Comparison of ENCODE assay signal across 23 mouse cellular contexts in the genomic region with DNA sequence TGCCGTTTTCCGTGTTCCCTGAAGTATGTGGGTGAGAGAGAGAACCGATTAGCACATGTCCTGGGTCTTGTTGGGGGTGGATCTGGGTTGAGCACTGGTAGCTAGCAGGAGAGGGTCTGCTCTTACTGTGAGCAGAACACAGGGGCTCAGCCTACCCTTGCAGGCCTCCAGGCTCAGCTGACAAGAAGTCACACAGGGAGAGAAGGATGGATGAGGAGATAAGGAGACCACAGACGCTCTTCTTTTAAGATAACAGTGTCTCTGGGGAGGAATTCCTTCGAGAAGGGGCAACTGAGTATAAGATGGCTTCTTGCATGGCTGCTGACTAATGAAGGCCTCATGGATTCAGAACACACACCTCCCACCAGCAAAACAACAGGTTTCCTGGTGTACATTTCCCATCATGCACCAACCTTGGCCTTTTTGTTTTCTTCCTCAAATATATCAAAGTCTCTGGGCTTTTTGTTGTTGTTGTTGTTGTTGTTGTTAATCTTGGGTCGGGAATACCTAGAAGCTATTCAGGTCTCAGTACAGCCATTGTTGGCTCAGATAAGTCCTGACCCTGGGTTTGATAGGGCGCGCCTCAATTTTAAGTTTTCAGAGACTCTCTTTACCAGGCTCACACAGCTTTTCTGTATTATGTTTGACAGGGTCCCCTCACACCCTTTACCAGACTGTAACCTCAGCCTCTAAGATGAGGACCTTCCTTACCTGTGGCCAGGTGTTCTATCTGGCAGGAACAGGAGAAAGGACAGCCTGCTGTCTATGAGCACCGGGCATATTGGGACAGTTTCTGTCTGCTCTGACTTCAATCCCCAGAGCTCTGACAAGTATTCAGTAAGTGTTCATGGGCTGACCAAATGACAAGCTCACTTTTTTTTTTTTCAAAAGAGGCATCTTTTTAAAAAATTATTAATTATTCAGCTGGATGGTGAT. TPM values are rescaled to one million over a fixed set of nuclear protein-coding genes. Genes with fewer than 3 reads are reported as not detected.
A peak's percentile ranks its signal among the peaks of the same experiment; 100 is the strongest.
DNase-seq lines count a peak whose midpoint lies in the region; ATAC-seq lines count a peak whose summit lies in the region.
"Had no signal": no experiment of that assay in that cellular context is flagged by ENCODE, and none has a peak within 500 bp of the region (broad histone marks: within the 10 kb centered on the region; RNA-seq: fewer than 3 reads in every experiment).

No protein-coding gene starts in this region.

- no peaks in the 10 kb centered on the region for H3K4me1 ChIP-seq in kidney, embryonic 14.5 days (ENCODE audit: control insufficient read depth, insufficient read depth, low read length)
- H3K4me1 ChIP-seq: neural tube, embryonic 12.5 days had no signal

- WGBS in kidney, embryonic 14.5 days: 79% methylated on average over 9 of the region's 9 CpGs

- no peaks in the 10 kb centered on the region for H3K9me3 ChIP-seq in kidney, embryonic 14.5 days (ENCODE audit: control insufficient read depth, low read length)
- H3K9me3 ChIP-seq: midbrain, embryonic 10.5 days; neural tube, embryonic 12.5 days had no signal

- no peak overlapping the region for H3K4me3 ChIP-seq in kidney, embryonic 14.5 days (ENCODE audit: low read length)
- H3K4me3 ChIP-seq: midbrain, embryonic 10.5 days; neural tube, embryonic 12.5 days had no signal

- no peaks in the 10 kb centered on the region for H3K36me3 ChIP-seq in kidney, embryonic 14.5 days (ENCODE audit: control insufficient read depth, insufficient read depth, low read length)
- H3K36me3 ChIP-seq: midbrain, embryonic 10.5 days; neural tube, embryonic 12.5 days had no signal

- no peak overlapping the region for H3K27ac ChIP-seq in kidney, embryonic 14.5 days (ENCODE audit: low read depth, low read length)
- H3K27ac ChIP-seq: midbrain, embryonic 10.5 days; neural tube, embryonic 12.5 days had no signal

- H3K9ac ChIP-seq in kidney, embryonic 14.5 days (ENCODE audit: low read depth, low read length): no peak overlapping the region
- H3K9ac ChIP-seq: neural tube, embryonic 12.5 days had no signal

- H3K27me3 ChIP-seq in kidney, embryonic 14.5 days (ENCODE audit: control insufficient read depth, insufficient read depth, low read length): no peaks in the 10 kb centered on the region
- H3K27me3 ChIP-seq: neural tube, embryonic 12.5 days had no signal

- no peak overlapping the region for H3K4me2 ChIP-seq in kidney, embryonic 14.5 days (replicated peaks; ENCODE audit: low read depth, low read length)
- H3K4me2 ChIP-seq: neural tube, embryonic 12.5 days had no signal

- peak; percentile 53 for ATAC-seq in megakaryocyte progenitor cell, adult 5-6 weeks (replicated peaks; ENCODE audit: poor library complexity)
- ATAC-seq in kidney, embryonic 14.5 days (ENCODE audit: low FRiP score, low TSS enrichment): no peak
- ATAC-seq: lung, postnatal 0 days had no signal

- peak; percentile 81 for DNase-seq in heart, adult 11 months
- no peak for DNase-seq in heart, adult 9 months (ENCODE audit: low spot score in 2 of 2)
- peak; percentile 36 for DNase-seq in MN1 (ENCODE audit: low spot score)
- DNase-seq in liver: peak; percentile 71
- DNase-seq in lung, postnatal 25 days (ENCODE audit: low spot score): no peak
- no peak for DNase-seq in cerebellum, adult 18-20 months
- DNase-seq: adrenal gland, postnatal 10 days; cerebellum, postnatal 14 days; gastrocnemius, postnatal 10 days; heart, postnatal 4 days; kidney, adult 2 months; kidney, postnatal 36 days; spleen, adult 18-20 months had no signal

RNA-seq across cellular contexts. Expression of a gene that starts 37.2 kb away (rescaled TPM):
- total RNA-seq in megakaryocyte progenitor cell, adult 5-6 weeks (2015): not detected in 2 replicates
- not detected in 2 replicates for total RNA-seq in megakaryocyte progenitor cell, adult 5-6 weeks (2017)
- not detected in 2 replicates for polyA plus RNA-seq in kidney, embryonic 14.5 days (2014; fragmentation: Nextera tagmentation; extraction: Ambion mirVana)
- total RNA-seq: heart, postnatal 4 days; layer of hippocampus, postnatal 10 days; left cerebral cortex, postnatal 14 days had no signal
- polyA plus RNA-seq: embryonic facial prominence, embryonic 11.5 days; limb, embryonic 14.5 days; midbrain, embryonic 10.5 days; neural tube, embryonic 12.5 days; stomach, embryonic 14.5 days had no signal

Comparison
In these comparisons a context has a peak if more than half of its experiments do, and no peak if none do; other contexts are left out.
1. DNase-seq: peak in heart, adult 11 months (single experiment), MN1 (single experiment) and liver (single experiment); none in heart, adult 9 months (0 of 2), lung, postnatal 25 days (single experiment) and cerebellum, adult 18-20 months (0 of 2).